Mouse (Mus musculus) heart, embryonic 15.5 days (tissue): ENCODE results near the gene Mdn1. TPM values are rescaled to one million over a fixed set of nuclear protein-coding genes. Genes with fewer than 3 reads are reported as not detected.

ENCODE experiments used
- ATAC-seq: fragments of 200-750 bp; cut with Nextera tagmentation; replicated peaks from 2 replicates; pipeline ENCODE4 v1.8.0; 2017; ENCODE audit warnings: low read depth, moderate TSS enrichment; ENCODE audit not compliant: insufficient number of reproducible peaks, insufficient read depth, low FRiP score
- H3K27ac ChIP-seq: fragments of 300-500 bp; sonication (generic); 2 replicates; pipeline ENCODE4 v1.5.1; 2015; ENCODE audit warnings: mild to moderate bottlenecking, inconsistent platforms
- H3K27me3 ChIP-seq: fragments of 300-500 bp; sonication (generic); 2 replicates; pipeline ENCODE4 v1.6.1; 2015; ENCODE audit warnings: inconsistent platforms
- H3K36me3 ChIP-seq: fragments of 300-500 bp; sonication (generic); 2 replicates; pipeline ENCODE4 v1.6.1; 2015; ENCODE audit warnings: mild to moderate bottlenecking, inconsistent platforms
- H3K4me1 ChIP-seq: fragments of 300-500 bp; sonication (generic); replicated peaks from 2 replicates; pipeline ENCODE4 v1.6.1; 2015; ENCODE audit warnings: inconsistent platforms
- H3K4me2 ChIP-seq: fragments of 300-500 bp; sonication (generic); 2 replicates; pipeline ENCODE4 v1.6.1; 2015; ENCODE audit warnings: inconsistent platforms, mild to moderate bottlenecking, moderate library complexity
- H3K4me3 ChIP-seq: fragments of 300-500 bp; sonication (generic); 2 replicates; pipeline ENCODE4 v1.5.1; 2015; ENCODE audit warnings: mild to moderate bottlenecking, inconsistent platforms
- H3K9ac ChIP-seq: fragments of 300-500 bp; sonication (generic); 2 replicates; pipeline ENCODE4 v1.6.1; 2015; ENCODE audit warnings: mild to moderate bottlenecking, inconsistent platforms
- H3K9me3 ChIP-seq: fragments of 300-500 bp; sonication (generic); replicated peaks from 2 replicates; pipeline ENCODE4 v1.6.1; 2016; ENCODE audit warnings: inconsistent platforms
- WGBS: fragments of 180-500 bp; shearing (Covaris S2); methylation state at CpG from one replicate; pipeline ENCODE4 v1.1.7; 2015; ENCODE audit warnings: mixed read lengths; 5-methylcytosine and 5-hydroxymethylcytosine counted together
- polyA plus RNA-seq: library from polyadenylated mRNA; unstranded; fragments of >200 nt; fragmentation: Nextera tagmentation; extraction: Ambion mirVana; gene quantifications from 2 replicates; pipeline ENCODE4 v1.2.1, GENCODE M21; 2015

Mdn1 gene
- polyA plus RNA-seq, result 5.7 and 6.4 TPM in 2 replicates

DNA sequence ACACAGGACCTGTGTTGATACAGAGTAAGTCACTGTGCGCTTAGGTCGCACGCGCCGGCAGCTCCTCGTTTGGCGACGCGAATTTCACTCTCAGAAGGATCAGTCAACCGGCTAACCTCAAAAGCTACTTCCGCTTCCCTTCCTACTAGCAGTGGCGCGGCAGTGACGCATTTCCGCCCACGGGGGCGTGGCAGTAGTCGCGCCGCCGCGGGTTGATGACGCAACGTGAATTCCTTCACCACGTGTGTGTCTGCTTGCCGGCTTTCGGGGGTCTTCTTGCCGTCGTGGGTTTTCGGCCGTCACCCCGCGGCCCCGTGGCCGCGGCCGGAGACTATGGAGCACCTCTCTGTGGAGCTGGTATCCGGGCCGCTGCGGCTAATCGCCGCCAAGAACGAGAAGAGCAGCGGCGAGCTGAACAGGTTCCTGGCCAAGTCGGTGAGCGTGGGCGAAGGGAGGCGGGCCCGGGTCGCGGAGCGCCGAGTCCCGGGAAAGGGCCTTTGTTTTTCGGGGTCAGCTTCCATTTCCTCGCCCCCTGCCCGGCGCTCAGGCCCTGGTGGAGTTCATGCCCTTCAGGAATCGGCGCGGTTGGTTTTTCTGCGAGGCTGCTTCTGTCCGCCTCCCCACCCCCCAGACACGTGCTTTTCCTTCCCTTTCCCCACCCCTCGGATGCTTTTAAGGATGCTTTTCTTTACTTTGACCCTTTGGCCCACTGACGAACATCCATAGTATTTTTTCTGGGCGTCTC lies at the start of gene Mdn1:
Gene Mdn1 (plus strand): TSS at position 202 of the 745 bp plus-strand sequence.
- under 1% methylated on average over 68 of the region's 68 CpGs for WGBS
- no peaks in the 10 kb centered on the region for H3K27me3 ChIP-seq
- peaks cover 7% of the 10 kb centered on the region for H3K4me1 ChIP-seq
- peak within 1 kb of the TSS; percentile 78 for H3K9ac ChIP-seq
- ATAC-seq, result peak; percentile 86
- peak within 1 kb of the TSS; percentile 74 for H3K4me2 ChIP-seq
- peak within 1 kb of the TSS; percentile 100 for H3K4me3 ChIP-seq
- no peaks in the 10 kb centered on the region for H3K9me3 ChIP-seq
- H3K36me3 ChIP-seq, result no peaks in the 10 kb centered on the region
- H3K27ac ChIP-seq, result peak within 1 kb of the TSS; percentile 77

DNA sequence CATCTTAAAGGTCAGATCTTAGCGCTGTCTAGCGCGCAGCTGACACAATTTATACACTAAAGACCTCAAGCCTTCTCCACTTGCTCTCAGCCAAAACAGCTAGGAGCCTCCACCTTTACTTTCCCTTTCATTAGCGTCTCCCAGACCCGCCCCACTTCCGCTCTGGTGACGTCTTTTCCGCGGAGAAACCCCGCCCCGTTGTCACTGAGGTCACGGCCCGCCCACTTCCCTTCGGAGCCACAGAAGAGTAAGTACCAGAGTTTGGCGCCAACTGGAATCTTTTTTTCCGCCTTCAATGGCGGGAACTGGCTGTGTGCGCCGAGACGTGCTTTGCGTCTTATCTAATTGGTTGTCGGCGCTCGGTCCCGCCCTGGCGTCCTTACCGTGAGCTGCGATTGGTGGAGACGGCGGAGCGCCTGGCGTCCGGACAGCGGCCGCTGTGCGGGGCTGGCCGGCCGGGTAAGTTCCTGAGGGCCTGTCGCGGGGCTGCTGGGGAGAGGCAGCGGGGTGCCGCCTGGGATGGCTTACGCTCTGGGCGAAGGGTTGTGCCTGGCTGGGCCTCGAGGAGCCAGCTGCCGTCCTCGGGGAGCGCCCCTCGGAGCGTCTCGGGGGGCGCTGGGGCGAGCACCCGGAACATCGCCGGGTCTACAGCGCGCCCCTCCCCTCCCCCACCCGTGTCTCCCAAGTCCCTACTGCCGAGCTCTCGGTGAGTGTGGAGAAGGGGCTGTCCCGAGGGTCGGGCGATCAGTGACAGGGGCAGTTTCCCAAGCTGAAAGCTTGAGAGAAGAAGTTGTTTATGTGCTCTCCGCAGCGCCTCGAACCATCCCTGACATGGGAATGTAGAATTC lies 41.7 kb upstream of the Mdn1 start, which contains the start of gene Casp8ap2:
Gene Casp8ap2 (plus strand): TSS at position 418 of the 848 bp plus-strand sequence.
- Histone ChIP-seq H3K9me3 (no peaks in the 10 kb centered on the region), H3K4me3 (peak within 1 kb of the TSS; percentile 67), H3K27me3 (no peaks in the 10 kb centered on the region), H3K27ac (peak within 1 kb of the TSS; percentile 72), H3K36me3 (no peaks in the 10 kb centered on the region), H3K4me1 (peaks cover 15% of the 10 kb centered on the region), H3K9ac (peak within 1 kb of the TSS; percentile 74), H3K4me2 (peak within 1 kb of the TSS; percentile 65)
- ATAC-seq, result peak; percentile 99
- under 1% methylated on average over 67 of the region's 67 CpGs for WGBS

GRCm38 (mm10) chr4:32621637-32622036 lies 35.3 kb upstream of the Mdn1 start:
- Histone ChIP-seq H3K27ac (no peak overlapping the region), H3K36me3 (peaks cover 12% of the 10 kb centered on the region; the same call in 1 of the 2 replicates), H3K27me3 (no peaks in the 10 kb centered on the region), H3K9me3 (no peaks in the 10 kb centered on the region), H3K4me2 (no peak overlapping the region), H3K4me1 (peaks cover 10% of the 10 kb centered on the region), H3K9ac (no peak overlapping the region), H3K4me3 (no peak overlapping the region)
- ATAC-seq, result no peak

GRCm38 (mm10) chr4:32651669-32652068 lies 5.2 kb upstream of the Mdn1 start:
- ATAC-seq, result no peak
- Histone ChIP-seq H3K4me2 (no peak overlapping the region), H3K4me3 (no peak overlapping the region), H3K9me3 (no peaks in the 10 kb centered on the region), H3K9ac (no peak overlapping the region), H3K27me3 (no peaks in the 10 kb centered on the region), H3K4me1 (peaks cover 3% of the 10 kb centered on the region; the same call in 1 of the 2 replicates), H3K36me3 (peaks cover 19% of the 10 kb centered on the region), H3K27ac (no peak overlapping the region)
- WGBS, result 78% methylated on average over 5 of the region's 5 CpGs

- H3K4me3 ChIP-seq, result peak overlapping the region; percentile 100
- no peaks in the 10 kb centered on the region for H3K36me3 ChIP-seq
- 54% methylated on average over 11 of the region's 11 CpGs for WGBS
- no peaks in the 10 kb centered on the region for H3K27me3 ChIP-seq
- H3K4me2 ChIP-seq, result peak overlapping the region; percentile 74
- peaks cover 7% of the 10 kb centered on the region for H3K4me1 ChIP-seq
- no peak for ATAC-seq
- peak overlapping the region; percentile 78 for H3K9ac ChIP-seq
- no peaks in the 10 kb centered on the region for H3K9me3 ChIP-seq
- peak overlapping the region; percentile 77 for H3K27ac ChIP-seq
Observed at GRCm38 (mm10) chr4:32656146-32656904, 594 bp upstream of the Mdn1 start.

- no peaks in the 10 kb centered on the region for H3K9me3 ChIP-seq
- H3K27me3 ChIP-seq, result no peaks in the 10 kb centered on the region
- WGBS, result 83% methylated on average over 4 of the region's 4 CpGs
- no peak for ATAC-seq
- H3K27ac ChIP-seq, result no peak overlapping the region
- H3K4me2 ChIP-seq, result no peak overlapping the region
- H3K4me1 ChIP-seq, result no peaks in the 10 kb centered on the region
- peaks cover 51% of the 10 kb centered on the region for H3K36me3 ChIP-seq
- H3K4me3 ChIP-seq, result no peak overlapping the region
- H3K9ac ChIP-seq, result no peak overlapping the region
Observed at GRCm38 (mm10) chr4:32665843-32666242, 8.9 kb downstream of the Mdn1 start.

- H3K27ac ChIP-seq, result no peak overlapping the region
- no peak for ATAC-seq
- no peak overlapping the region for H3K4me3 ChIP-seq
- 86% methylated on average over 1 of the region's 1 CpGs for WGBS
- H3K4me2 ChIP-seq, result no peak overlapping the region
- no peaks in the 10 kb centered on the region for H3K27me3 ChIP-seq
- no peak overlapping the region for H3K9ac ChIP-seq
- H3K4me1 ChIP-seq, result no peaks in the 10 kb centered on the region
- no peaks in the 10 kb centered on the region for H3K9me3 ChIP-seq
- peaks cover 64% of the 10 kb centered on the region for H3K36me3 ChIP-seq
Observed at GRCm38 (mm10) chr4:32668291-32668690, 11.4 kb downstream of the Mdn1 start.

- no peak overlapping the region for H3K27ac ChIP-seq
- H3K4me2 ChIP-seq, result no peak overlapping the region
- H3K27me3 ChIP-seq, result no peaks in the 10 kb centered on the region
- peaks cover 64% of the 10 kb centered on the region for H3K36me3 ChIP-seq
- WGBS, result 84% methylated on average over 2 of the region's 2 CpGs
- no peak overlapping the region for H3K9ac ChIP-seq
- H3K4me1 ChIP-seq, result no peaks in the 10 kb centered on the region
- H3K9me3 ChIP-seq, result no peaks in the 10 kb centered on the region
- H3K4me3 ChIP-seq, result no peak overlapping the region
- ATAC-seq, result no peak
Observed at GRCm38 (mm10) chr4:32669825-32670224, 12.9 kb downstream of the Mdn1 start.

GRCm38 (mm10) chr4:32674025-32674424 lies 17.1 kb downstream of the Mdn1 start:
- no peak overlapping the region for H3K9ac ChIP-seq
- no peaks in the 10 kb centered on the region for H3K4me1 ChIP-seq
- ATAC-seq, result no peak
- peaks cover 72% of the 10 kb centered on the region for H3K36me3 ChIP-seq
- H3K9me3 ChIP-seq, result no peaks in the 10 kb centered on the region
- H3K4me3 ChIP-seq, result no peak overlapping the region
- no peak overlapping the region for H3K4me2 ChIP-seq
- H3K27me3 ChIP-seq, result no peaks in the 10 kb centered on the region
- WGBS, result 88% methylated on average over 2 of the region's 2 CpGs
- no peak overlapping the region for H3K27ac ChIP-seq

- Histone ChIP-seq H3K4me2 (no peak overlapping the region), H3K36me3 (peaks cover 57% of the 10 kb centered on the region), H3K9me3 (no peaks in the 10 kb centered on the region), H3K4me1 (no peaks in the 10 kb centered on the region), H3K27ac (no peak overlapping the region), H3K9ac (no peak overlapping the region), H3K27me3 (no peaks in the 10 kb centered on the region), H3K4me3 (no peak overlapping the region)
- no peak for ATAC-seq
- 90% methylated on average over 3 of the region's 3 CpGs for WGBS
Observed at GRCm38 (mm10) chr4:32677471-32677870, 20.6 kb downstream of the Mdn1 start.

DNA sequence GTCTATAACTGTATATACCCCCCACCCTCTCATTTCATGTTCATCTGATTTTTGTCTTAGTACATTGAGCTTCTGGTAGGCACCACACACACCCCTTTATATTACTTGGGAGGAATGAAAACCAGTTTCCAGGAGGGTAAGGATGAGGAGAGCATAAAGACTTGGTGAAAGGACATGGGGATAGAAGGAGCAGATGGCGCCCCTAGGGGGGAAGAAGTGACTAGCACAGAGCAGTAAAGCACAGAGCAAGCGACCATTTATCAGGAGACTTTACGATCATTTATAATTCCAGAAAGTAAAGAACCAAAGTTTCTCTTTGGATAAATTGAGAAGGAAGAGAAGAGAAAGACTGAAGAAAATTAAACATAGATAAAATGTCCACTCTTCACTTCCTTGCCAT lies 23.9 kb downstream of the Mdn1 start:
- ATAC-seq, result no peak
- H3K4me2 ChIP-seq, result no peak overlapping the region
- 77% methylated on average over 3 of the region's 3 CpGs for WGBS
- no peak overlapping the region for H3K4me3 ChIP-seq
- no peak overlapping the region for H3K27ac ChIP-seq
- no peaks in the 10 kb centered on the region for H3K9me3 ChIP-seq
- H3K27me3 ChIP-seq, result no peaks in the 10 kb centered on the region
- peaks cover 47% of the 10 kb centered on the region for H3K36me3 ChIP-seq
- H3K4me1 ChIP-seq, result no peaks in the 10 kb centered on the region
- H3K9ac ChIP-seq, result no peak overlapping the region
